Mouse (Mus musculus): ENCODE data around the gene Gm9508. TPM values are rescaled to one million over a fixed set of nuclear protein-coding genes. Genes with fewer than 3 reads are reported as not detected.
"Not testable (repeated sequence)": the region's sequence is repeated elsewhere in the genome, so short reads cannot be mapped to it uniquely, and the experiment has no call there.

Gene Gm9508
- polyA plus RNA-seq, 1 experiment from 2014 or later, result not detected

DNA sequence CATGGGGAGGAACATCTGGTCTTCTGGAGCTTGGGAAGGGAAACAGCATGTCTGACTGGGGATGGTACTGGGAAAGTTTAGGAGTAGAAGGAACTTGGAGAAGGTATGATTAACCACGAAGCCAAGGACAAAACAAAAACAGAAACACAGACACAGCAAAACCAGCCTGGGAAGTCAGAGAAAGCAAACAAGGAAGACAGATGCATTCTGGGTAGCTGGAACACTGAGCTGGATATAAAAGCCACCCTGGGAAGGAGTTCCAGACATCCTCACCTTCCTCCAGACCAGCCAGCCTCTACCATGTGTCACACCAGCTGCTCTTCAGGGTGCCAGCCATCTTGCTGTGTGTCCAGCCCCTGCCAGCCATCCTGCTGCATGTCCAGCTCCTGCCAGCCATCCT is 18.5 kb upstream of the Gm9508 start, which contains the start of gene Gm10142:
Gene Gm10142, plus strand, starts transcription at position 301 of the 400 bp plus-strand sequence.
- H3K4me3 ChIP-seq (ENCODE audit: low read depth, low read length), result no peak within 1 kb of the TSS
- no peak for ATAC-seq (ENCODE audit: insufficient number of reproducible peaks, insufficient read depth, low FRiP score, low read depth)
- no peaks in the 10 kb centered on the region for H3K36me3 ChIP-seq (ENCODE audit: control insufficient read depth, insufficient read depth, low read length)
- no peaks in the 10 kb centered on the region for H3K9me3 ChIP-seq (ENCODE audit: control insufficient read depth, low read depth, low read length)
- H3K27me3 ChIP-seq (ENCODE audit: control insufficient read depth, insufficient read depth, low read length), result no peaks in the 10 kb centered on the region
- H3K27ac ChIP-seq (ENCODE audit: low read length), result no peak within 1 kb of the TSS
- H3K9ac ChIP-seq (replicated peaks; ENCODE audit: low read depth, low read length), result no peak within 1 kb of the TSS
- no peak within 1 kb of the TSS for H3K4me2 ChIP-seq (replicated peaks; ENCODE audit: low read depth, low read length)
- H3K4me1 ChIP-seq (ENCODE audit: control insufficient read depth, insufficient read depth, low read length), result no peaks in the 10 kb centered on the region
- WGBS, result 85% methylated on average over 1 of the region's 1 CpGs

DNA sequence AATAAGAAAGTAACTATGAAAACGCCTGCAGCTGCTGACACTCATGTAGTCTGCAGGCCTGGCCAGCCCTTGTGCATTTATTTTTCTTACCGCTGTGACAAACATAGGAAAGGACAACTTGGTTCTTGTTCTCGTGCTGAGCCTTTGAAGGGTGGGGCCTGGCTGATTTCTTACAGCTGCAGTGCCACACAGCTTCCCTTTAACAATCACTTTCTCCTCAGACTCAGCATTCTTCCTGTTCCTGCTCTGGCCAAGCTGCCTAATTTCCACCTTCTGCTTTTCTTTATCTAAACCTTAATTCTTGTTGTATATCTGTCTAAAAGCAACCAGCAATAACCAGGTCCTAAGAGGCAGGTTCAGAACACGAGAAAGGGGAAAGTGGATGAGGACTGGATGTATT is 16.7 kb upstream of the Gm9508 start:
- no peak overlapping the region for H3K4me3 ChIP-seq (ENCODE audit: low read depth, low read length)
- 58% methylated on average over 4 of the region's 4 CpGs for WGBS
- no peak overlapping the region for H3K4me2 ChIP-seq (replicated peaks; ENCODE audit: low read depth, low read length)

DNA sequence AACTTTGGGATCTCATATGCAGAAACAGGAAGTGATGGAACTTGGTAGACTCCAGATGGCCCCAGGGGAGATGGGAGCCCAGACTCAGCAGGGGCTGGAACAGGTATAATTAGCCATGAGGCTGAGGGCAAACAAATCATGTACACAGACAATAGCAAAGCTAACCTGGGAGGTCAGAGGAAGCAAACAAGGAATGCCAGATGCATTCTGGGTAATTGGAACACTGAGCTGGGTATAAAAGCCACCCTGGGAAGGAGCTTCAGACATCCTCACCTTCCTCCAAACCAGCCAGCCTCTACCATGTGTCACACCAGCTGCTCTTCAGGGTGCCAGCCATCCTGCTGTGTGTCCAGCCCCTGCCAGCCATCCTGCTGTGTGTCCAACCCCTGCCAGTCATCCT is 14.1 kb upstream of the Gm9508 start, which contains the start of gene Gm10024:
Gene Gm10024, plus strand, starts transcription at position 301 of the 400 bp plus-strand sequence.
- H3K36me3 ChIP-seq (ENCODE audit: control insufficient read depth, insufficient read depth, low read length); H3K4me2 ChIP-seq (replicated peaks; ENCODE audit: low read depth, low read length); H3K9me3 ChIP-seq (ENCODE audit: control insufficient read depth, low read depth, low read length); H3K27ac ChIP-seq (ENCODE audit: low read length); ATAC-seq (ENCODE audit: insufficient number of reproducible peaks, insufficient read depth, low FRiP score, low read depth); H3K4me1 ChIP-seq (ENCODE audit: control insufficient read depth, insufficient read depth, low read length); H3K4me3 ChIP-seq (ENCODE audit: low read depth, low read length); H3K9ac ChIP-seq (replicated peaks; ENCODE audit: low read depth, low read length); H3K27me3 ChIP-seq (ENCODE audit: control insufficient read depth, insufficient read depth, low read length): not testable (repeated sequence)

More for the DNA sequence above, 16.7 kb upstream of the Gm9508 start:
- no peak for ATAC-seq (ENCODE audit: insufficient number of reproducible peaks, insufficient read depth, low FRiP score, low read depth)
- no peaks in the 10 kb centered on the region for H3K4me1 ChIP-seq (ENCODE audit: control insufficient read depth, insufficient read depth, low read length)
- H3K9me3 ChIP-seq (ENCODE audit: control insufficient read depth, low read depth, low read length), result no peaks in the 10 kb centered on the region
- no peaks in the 10 kb centered on the region for H3K27me3 ChIP-seq (ENCODE audit: control insufficient read depth, insufficient read depth, low read length)
- no peaks in the 10 kb centered on the region for H3K36me3 ChIP-seq (ENCODE audit: control insufficient read depth, insufficient read depth, low read length)
- H3K9ac ChIP-seq (replicated peaks; ENCODE audit: low read depth, low read length), result no peak overlapping the region
- H3K27ac ChIP-seq (ENCODE audit: low read length), result no peak overlapping the region

DNA sequence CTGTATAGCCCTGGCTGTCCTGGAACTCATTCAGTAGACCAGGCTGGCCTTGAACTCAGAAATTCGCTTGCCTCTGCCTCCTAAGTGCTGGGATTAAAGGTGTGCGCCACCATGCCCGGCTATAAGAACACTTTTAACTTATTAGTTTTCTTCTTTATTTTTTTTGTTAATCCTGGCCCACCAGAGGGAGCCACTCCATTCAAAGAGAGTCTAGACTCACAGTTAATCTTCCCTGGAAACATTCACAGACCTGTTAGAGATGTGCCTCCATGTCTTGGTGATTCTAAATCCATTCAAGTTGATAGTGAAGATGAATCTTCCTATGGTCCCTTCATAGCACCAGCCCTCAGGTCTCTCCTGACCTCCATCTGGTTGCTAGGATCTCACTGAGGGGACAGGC is 12.8 kb upstream of the Gm9508 start:
- no peak overlapping the region for H3K4me2 ChIP-seq (replicated peaks; ENCODE audit: low read depth, low read length)
- no peak overlapping the region for H3K4me3 ChIP-seq (ENCODE audit: low read depth, low read length)
- WGBS, result 63% methylated on average over 3 of the region's 3 CpGs
- no peaks in the 10 kb centered on the region for H3K27me3 ChIP-seq (ENCODE audit: control insufficient read depth, insufficient read depth, low read length)
- no peaks in the 10 kb centered on the region for H3K4me1 ChIP-seq (ENCODE audit: control insufficient read depth, insufficient read depth, low read length)
- no peak overlapping the region for H3K27ac ChIP-seq (ENCODE audit: low read length)
- ATAC-seq (ENCODE audit: insufficient number of reproducible peaks, insufficient read depth, low FRiP score, low read depth), result no peak
- no peaks in the 10 kb centered on the region for H3K36me3 ChIP-seq (ENCODE audit: control insufficient read depth, insufficient read depth, low read length)
- H3K9ac ChIP-seq (replicated peaks; ENCODE audit: low read depth, low read length), result no peak overlapping the region
- no peaks in the 10 kb centered on the region; the same call in 1 of the 2 replicates for H3K9me3 ChIP-seq (ENCODE audit: control insufficient read depth, low read depth, low read length)

DNA sequence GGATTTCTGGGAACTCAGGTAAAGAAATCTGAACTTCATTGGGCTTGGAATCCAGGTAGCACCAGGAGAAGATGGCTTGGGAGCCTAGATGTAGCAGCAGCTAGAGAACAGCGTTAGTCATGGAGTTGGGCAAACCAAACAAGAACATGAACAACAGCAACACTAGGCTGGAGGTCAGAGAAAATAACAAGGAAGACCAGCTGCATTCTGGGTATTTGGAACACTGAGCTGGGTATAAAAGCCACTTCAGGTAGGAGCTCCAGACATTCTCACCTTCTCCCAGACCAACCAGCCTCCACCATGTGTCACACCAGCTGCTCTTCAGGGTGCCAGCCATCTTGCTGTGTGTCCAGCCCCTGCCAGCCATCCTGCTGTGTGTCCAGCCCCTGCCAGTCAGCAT is 9.3 kb upstream of the Gm9508 start, which contains the start of gene Gm10272:
Gene Gm10272, plus strand, starts transcription at position 301 of the 400 bp plus-strand sequence.
- no peak within 1 kb of the TSS for H3K4me3 ChIP-seq (ENCODE audit: low read depth, low read length)
- WGBS, result 96% methylated on average over 1 of the region's 1 CpGs
- H3K9ac ChIP-seq (replicated peaks; ENCODE audit: low read depth, low read length), result no peak within 1 kb of the TSS
- no peak for ATAC-seq (ENCODE audit: insufficient number of reproducible peaks, insufficient read depth, low FRiP score, low read depth)
- H3K27me3 ChIP-seq (ENCODE audit: control insufficient read depth, insufficient read depth, low read length), result no peaks in the 10 kb centered on the region
- no peak within 1 kb of the TSS for H3K27ac ChIP-seq (ENCODE audit: low read length)
- no peak within 1 kb of the TSS for H3K4me2 ChIP-seq (replicated peaks; ENCODE audit: low read depth, low read length)
- H3K36me3 ChIP-seq (ENCODE audit: control insufficient read depth, insufficient read depth, low read length), result no peaks in the 10 kb centered on the region
- no peaks in the 10 kb centered on the region for H3K4me1 ChIP-seq (ENCODE audit: control insufficient read depth, insufficient read depth, low read length)
- no peaks in the 10 kb centered on the region; the same call in 1 of the 2 replicates for H3K9me3 ChIP-seq (ENCODE audit: control insufficient read depth, low read depth, low read length)

DNA sequence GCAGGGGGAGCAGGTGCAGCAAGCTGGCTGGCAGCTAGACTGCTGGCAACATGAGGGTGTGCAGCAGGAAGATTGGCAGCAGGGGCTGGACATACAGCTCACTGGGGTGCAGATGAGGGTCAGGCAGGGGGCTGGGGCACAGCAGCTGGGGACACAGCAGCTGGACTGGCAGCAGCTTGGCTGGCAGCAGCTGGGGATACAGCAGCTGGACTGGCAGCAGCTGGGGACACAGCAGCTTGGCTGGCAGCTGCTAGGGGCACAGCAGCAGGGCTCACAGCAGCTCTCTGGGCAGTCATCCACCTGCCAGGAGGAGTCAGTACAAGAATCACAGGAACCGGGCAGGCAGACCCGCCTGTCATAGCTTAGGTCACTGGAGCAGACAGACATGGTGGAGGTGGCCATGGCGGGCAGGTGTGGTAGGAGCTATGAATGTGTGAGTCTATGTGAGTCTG is 6.7 kb downstream of the Gm9508 start, which contains the start of gene Gm19402:
Gene Gm19402, minus strand, starts transcription at position 402 of the 452 bp plus-strand sequence.
- not testable (repeated sequence) for H3K4me1 ChIP-seq (ENCODE audit: control insufficient read depth, insufficient read depth, low read length); H3K4me2 ChIP-seq (replicated peaks; ENCODE audit: low read depth, low read length); H3K9me3 ChIP-seq (ENCODE audit: control insufficient read depth, low read depth, low read length); H3K36me3 ChIP-seq (ENCODE audit: control insufficient read depth, insufficient read depth, low read length); H3K27ac ChIP-seq (ENCODE audit: low read length); H3K27me3 ChIP-seq (ENCODE audit: control insufficient read depth, insufficient read depth, low read length); H3K9ac ChIP-seq (replicated peaks; ENCODE audit: low read depth, low read length); ATAC-seq (ENCODE audit: insufficient number of reproducible peaks, insufficient read depth, low FRiP score, low read depth); H3K4me3 ChIP-seq (ENCODE audit: low read depth, low read length)
- 81% methylated on average over 3 of the region's 3 CpGs for WGBS

DNA sequence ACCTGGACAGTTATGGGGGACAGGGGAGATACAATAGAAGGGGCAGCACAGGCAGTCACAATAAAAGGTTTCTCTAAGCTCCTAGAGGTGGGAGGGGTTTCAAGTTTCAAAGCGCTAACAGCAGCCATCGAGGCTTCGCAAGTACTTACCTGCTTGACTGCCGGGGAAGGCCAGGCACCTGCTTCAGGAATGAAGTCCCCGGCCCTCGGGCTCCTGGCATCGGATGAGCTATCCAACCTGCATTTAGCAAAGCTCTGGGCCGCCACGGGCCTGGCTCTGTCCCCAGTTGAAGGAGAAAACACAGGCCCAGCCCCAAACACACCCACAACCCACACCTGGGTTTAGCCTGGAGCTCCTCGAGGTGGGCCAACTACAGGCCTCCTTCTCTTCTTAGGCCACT is 10.0 kb downstream of the Gm9508 start:
- no peak for ATAC-seq (ENCODE audit: insufficient number of reproducible peaks, insufficient read depth, low FRiP score, low read depth)
- Histone ChIP-seq H3K9ac (replicated peaks; ENCODE audit: low read depth, low read length) (no peak overlapping the region), H3K36me3 (ENCODE audit: control insufficient read depth, insufficient read depth, low read length) (no peaks in the 10 kb centered on the region), H3K4me3 (ENCODE audit: low read depth, low read length) (no peak overlapping the region), H3K27me3 (ENCODE audit: control insufficient read depth, insufficient read depth, low read length) (peaks cover 11% of the 10 kb centered on the region; the same call in 1 of the 2 replicates), H3K4me2 (replicated peaks; ENCODE audit: low read depth, low read length) (no peak overlapping the region), H3K27ac (ENCODE audit: low read length) (no peak overlapping the region; the same call in 1 of the 2 replicates), H3K4me1 (ENCODE audit: control insufficient read depth, insufficient read depth, low read length) (0 out of 2 replicates have a peak, but pooled peaks cover 4% of the 10 kb centered on the region), H3K9me3 (ENCODE audit: control insufficient read depth, low read depth, low read length) (no peaks in the 10 kb centered on the region)
- 22% methylated on average over 10 of the region's 10 CpGs for WGBS

- H3K36me3 ChIP-seq (ENCODE audit: control insufficient read depth, insufficient read depth, low read length), result no peaks in the 10 kb centered on the region
- H3K4me3 ChIP-seq (ENCODE audit: low read depth, low read length), result no peak within 1 kb of the TSS
- no peaks in the 10 kb centered on the region for H3K9me3 ChIP-seq (ENCODE audit: control insufficient read depth, low read depth, low read length)
- peak; percentile 47; the same call in 1 of the 2 replicates for ATAC-seq (ENCODE audit: insufficient number of reproducible peaks, insufficient read depth, low FRiP score, low read depth)
- 5% methylated on average over 22 of the region's 22 CpGs for WGBS
- 0 out of 2 replicates have a peak, but pooled peaks cover 4% of the 10 kb centered on the region for H3K4me1 ChIP-seq (ENCODE audit: control insufficient read depth, insufficient read depth, low read length)
- H3K27ac ChIP-seq (ENCODE audit: low read length), result peak within 1 kb of the TSS; percentile 28; the same call in 1 of the 2 replicates
- peak within 1 kb of the TSS; percentile 10; the same call in 1 of the 2 replicates for H3K4me2 ChIP-seq (replicated peaks; ENCODE audit: low read depth, low read length)
- no peak within 1 kb of the TSS for H3K9ac ChIP-seq (replicated peaks; ENCODE audit: low read depth, low read length)
- peaks cover 11% of the 10 kb centered on the region; the same call in 1 of the 2 replicates for H3K27me3 ChIP-seq (ENCODE audit: control insufficient read depth, insufficient read depth, low read length)
Observed at GRCm38 (mm10) chr10:77685895-77686664, 11.0 kb downstream of the Gm9508 start, which contains the start of gene Tspear. Gene Tspear (plus strand): TSS chr10:77686569.

All from stomach, embryonic 14.5 days (tissue).